Mouse (Mus musculus) neural tube, embryonic 13.5 days (tissue): ENCODE data around the gene H3f3b. TPM values are rescaled to one million over a fixed set of nuclear protein-coding genes. Genes with fewer than 3 reads are reported as not detected.

Experiments used
- ATAC-seq: fragments of 200-750 bp; cut with Nextera tagmentation; 2 replicates; pipeline ENCODE4 v1.8.0; 2017; ENCODE audit warnings: low read depth, mild to moderate bottlenecking, moderate TSS enrichment, moderate library complexity
- H3K27ac ChIP-seq: fragments of 300-500 bp; sonication (generic); replicated peaks from 2 replicates; pipeline ENCODE4 v1.5.1; 2015; ENCODE audit warnings: moderate library complexity, mild to moderate bottlenecking, inconsistent platforms
- H3K27me3 ChIP-seq: fragments of 300-500 bp; sonication (generic); 2 replicates; pipeline ENCODE4 v1.6.1; 2015; ENCODE audit warnings: mild to moderate bottlenecking, inconsistent platforms
- H3K36me3 ChIP-seq: fragments of 300-500 bp; sonication (generic); 2 replicates; pipeline ENCODE4 v1.6.1; 2015; ENCODE audit warnings: mild to moderate bottlenecking, inconsistent platforms
- H3K4me1 ChIP-seq: fragments of 300-500 bp; sonication (generic); replicated peaks from 2 replicates; pipeline ENCODE4 v1.6.1; 2015; ENCODE audit warnings: inconsistent platforms
- H3K4me2 ChIP-seq: fragments of 300-500 bp; sonication (generic); 2 replicates; pipeline ENCODE4 v1.6.1; 2015; ENCODE audit warnings: inconsistent platforms, mild to moderate bottlenecking, moderate library complexity
- H3K4me3 ChIP-seq: fragments of 300-500 bp; sonication (generic); 2 replicates; pipeline ENCODE4 v1.5.1; 2015; ENCODE audit warnings: mild to moderate bottlenecking, inconsistent platforms
- H3K9ac ChIP-seq: fragments of 300-500 bp; sonication (generic); 2 replicates; pipeline ENCODE4 v1.6.1; 2015; ENCODE audit warnings: moderate library complexity, mild to moderate bottlenecking, inconsistent platforms
- H3K9me3 ChIP-seq: fragments of 300-500 bp; sonication (generic); 2 replicates; pipeline ENCODE4 v1.6.1; 2016; ENCODE audit warnings: inconsistent platforms
- WGBS: fragments of 180-500 bp; shearing (Covaris S2); methylation state at CpG from one replicate; pipeline ENCODE4 v1.1.7; 2015; 5-methylcytosine and 5-hydroxymethylcytosine counted together
- polyA plus RNA-seq: library from polyadenylated mRNA; unstranded; fragments of >200 nt; fragmentation: Nextera tagmentation; extraction: Ambion mirVana; gene quantifications from 2 replicates; pipeline ENCODE4 v1.2.1, GENCODE M21; 2015

The H3f3b gene
- polyA plus RNA-seq, 1 experiment from 2014 or later, result 2,165 TPM

DNA sequence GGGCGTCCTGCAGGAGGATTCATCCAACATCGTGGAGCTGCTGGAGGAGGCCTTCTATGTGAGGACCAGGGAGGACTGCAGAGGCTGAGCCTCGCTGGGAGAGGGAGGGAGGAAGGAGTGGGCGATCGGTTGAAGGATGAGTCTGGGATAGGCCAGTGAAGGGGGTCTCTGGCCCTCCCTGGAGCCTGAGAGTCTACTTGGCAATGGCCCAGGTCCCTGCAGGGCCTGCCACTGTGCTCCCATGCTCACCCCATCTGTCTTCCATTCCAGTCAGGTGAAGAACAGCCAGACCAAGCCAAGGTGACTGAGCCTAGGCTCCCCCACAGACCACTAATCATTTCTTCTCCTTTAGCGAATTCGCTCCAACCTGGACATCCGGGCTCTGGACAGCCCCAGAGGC lies 44.5 kb downstream of the H3f3b start:
- H3K36me3 ChIP-seq, result no peaks in the 10 kb centered on the region
- WGBS, result 87% methylated on average over 8 of the region's 8 CpGs

GRCm38 (mm10) chr11:115982472-115982871 lies 45.3 kb downstream of the H3f3b start:
- H3K27me3 ChIP-seq, result peaks cover 6% of the 10 kb centered on the region
- H3K9ac ChIP-seq, result no peak overlapping the region
- H3K4me2 ChIP-seq, result no peak overlapping the region
- no peaks in the 10 kb centered on the region for H3K9me3 ChIP-seq
- ATAC-seq, result no peak
- H3K36me3 ChIP-seq, result no peaks in the 10 kb centered on the region
- WGBS, result 91% methylated on average over 15 of the region's 15 CpGs
- no peak overlapping the region for H3K4me3 ChIP-seq
- no peaks in the 10 kb centered on the region for H3K4me1 ChIP-seq
- H3K27ac ChIP-seq, result no peak overlapping the region

More for the DNA sequence above, 44.5 kb downstream of the H3f3b start:
- no peak for ATAC-seq
- Histone ChIP-seq H3K27me3 (peaks cover 3% of the 10 kb centered on the region; the same call in 1 of the 2 replicates), H3K9ac (no peak overlapping the region), H3K4me1 (no peaks in the 10 kb centered on the region), H3K27ac (no peak overlapping the region), H3K4me2 (no peak overlapping the region), H3K9me3 (no peaks in the 10 kb centered on the region), H3K4me3 (no peak overlapping the region)

DNA sequence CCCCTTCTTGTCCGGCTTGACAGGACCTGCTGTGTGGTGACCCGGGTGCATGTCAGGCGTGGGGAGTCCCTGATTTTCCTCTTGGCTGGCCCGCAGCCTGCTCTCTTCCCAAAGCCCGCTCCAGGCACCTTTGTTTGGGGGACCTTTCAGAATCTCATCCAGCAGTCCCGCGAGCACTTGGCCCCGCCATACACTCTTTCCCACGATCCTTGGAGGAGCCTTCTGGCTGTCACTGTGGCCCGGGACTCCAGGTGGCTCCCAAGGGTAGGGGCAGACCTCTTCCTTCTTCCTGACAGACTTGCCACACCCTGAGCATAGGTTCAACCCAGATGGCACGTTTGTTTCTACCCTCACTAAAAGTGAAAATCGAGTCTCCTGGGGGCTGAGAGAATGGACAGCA lies 52.2 kb downstream of the H3f3b start:
- H3K36me3 ChIP-seq, result no peaks in the 10 kb centered on the region
- 38% methylated on average over 12 of the region's 12 CpGs for WGBS
- H3K4me1 ChIP-seq, result peaks cover 21% of the 10 kb centered on the region
- peak overlapping the region; percentile 42 for H3K4me3 ChIP-seq
- peak overlapping the region; percentile 63 for H3K4me2 ChIP-seq
- no peaks in the 10 kb centered on the region for H3K9me3 ChIP-seq
- peaks cover 52% of the 10 kb centered on the region for H3K27me3 ChIP-seq
- H3K9ac ChIP-seq, result no peak overlapping the region
- H3K27ac ChIP-seq, result no peak overlapping the region
- no peak for ATAC-seq

DNA sequence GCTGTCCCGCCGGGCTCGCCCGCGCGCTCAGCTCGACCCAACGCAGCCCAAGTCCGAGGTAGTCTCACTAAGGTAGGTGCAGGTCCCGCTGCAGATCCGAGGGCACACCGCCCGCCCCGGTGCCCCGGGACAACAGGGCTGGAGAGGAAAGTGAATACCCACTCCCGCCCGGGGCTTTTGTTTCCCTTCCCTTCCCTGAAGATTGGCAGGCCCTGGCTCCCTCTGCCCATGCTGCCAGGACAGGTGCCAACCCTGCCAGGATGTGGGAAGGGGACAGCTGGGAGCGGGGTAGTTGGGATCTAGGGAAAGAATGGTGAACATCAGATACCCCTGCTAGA lies 52.7 kb downstream of the H3f3b start:
- peaks cover 24% of the 10 kb centered on the region for H3K4me1 ChIP-seq
- H3K27me3 ChIP-seq, result peaks cover 52% of the 10 kb centered on the region
- H3K36me3 ChIP-seq, result no peaks in the 10 kb centered on the region
- H3K4me3 ChIP-seq, result peak overlapping the region; percentile 42
- peak overlapping the region; percentile 63 for H3K4me2 ChIP-seq
- H3K27ac ChIP-seq, result no peak overlapping the region
- H3K9me3 ChIP-seq, result no peaks in the 10 kb centered on the region
- ATAC-seq, result no peak
- H3K9ac ChIP-seq, result peak overlapping the region; percentile 66
- 3% methylated on average over 18 of the region's 18 CpGs for WGBS

- ATAC-seq, result peak; percentile 40; the same call in 1 of the 2 replicates
- Histone ChIP-seq H3K4me3 (peak within 1 kb of the TSS; percentile 42), H3K36me3 (no peaks in the 10 kb centered on the region)
Measured at GRCm38 (mm10) chr11:115974309-115975082, 53.3 kb downstream of the H3f3b start, which contains the start of gene Itgb4. Itgb4 (plus strand) TSS chr11:115974709.

More at GRCm38 (mm10) chr11:115974309-115975082, 53.3 kb downstream of the H3f3b start, which contains the start of gene Itgb4:
- Histone ChIP-seq H3K27me3 (peaks cover 52% of the 10 kb centered on the region), H3K4me1 (peaks cover 24% of the 10 kb centered on the region), H3K9ac (peak within 1 kb of the TSS; percentile 66), H3K9me3 (no peaks in the 10 kb centered on the region), H3K27ac (no peak within 1 kb of the TSS), H3K4me2 (peak within 1 kb of the TSS; percentile 63)
- 15% methylated on average over 38 of the region's 58 CpGs for WGBS

Other genes with a start within 250 kb of the H3f3b start
- gene Caskin2, start 214.3 kb downstream of the H3f3b start, polyA plus RNA-seq, result 13.8 and 15.2 TPM in 2 replicates
- gene Tsen54, start 213.2 kb downstream of the H3f3b start, polyA plus RNA-seq, result 22.7 and 23.4 TPM in 2 replicates
- gene Llgl2, start 203.9 kb downstream of the H3f3b start, polyA plus RNA-seq, result 1.4 and 1.8 TPM in 2 replicates
- gene Myo15b, start 169.6 kb downstream of the H3f3b start, polyA plus RNA-seq, result 0.10 TPM in 1 of 2 replicates, not detected in the other
- 0.85 and 1.7 TPM in 2 replicates for gene Smim5, start 128.0 kb downstream of the H3f3b start, polyA plus RNA-seq
- 0.94 and 1.2 TPM in 2 replicates for gene Smim6, start 115.9 kb downstream of the H3f3b start, polyA plus RNA-seq
- 57.7 and 59.4 TPM in 2 replicates for gene Sap30bp, start 94.7 kb downstream of the H3f3b start, polyA plus RNA-seq
- gene Recql5, start 94.5 kb downstream of the H3f3b start, polyA plus RNA-seq, result 22.5 and 23.5 TPM in 2 replicates
- 1.9 and 2.7 TPM in 2 replicates for gene Itgb4, start 53.3 kb downstream of the H3f3b start, polyA plus RNA-seq
- gene Galk1, start 15.2 kb downstream of the H3f3b start, polyA plus RNA-seq, result 73.9 and 74.4 TPM in 2 replicates
- 32.4 and 33.1 TPM in 2 replicates for gene Unk, start 2.4 kb upstream of the H3f3b start, polyA plus RNA-seq
- 0.70 and 1.3 TPM in 2 replicates for gene Unc13d, start 50.0 kb upstream of the H3f3b start, polyA plus RNA-seq
- 136 and 153 TPM in 2 replicates for gene Wbp2, start 59.0 kb upstream of the H3f3b start, polyA plus RNA-seq
- gene Trim47, start 99.2 kb upstream of the H3f3b start, polyA plus RNA-seq, result 4.3 and 5.5 TPM in 2 replicates
- 2.7 and 3.7 TPM in 2 replicates for gene Trim65, start 103.2 kb upstream of the H3f3b start, polyA plus RNA-seq
- gene Mrpl38, start 110.9 kb upstream of the H3f3b start, polyA plus RNA-seq, result 69.1 and 78.3 TPM in 2 replicates
- gene Fbf1, start 140.2 kb upstream of the H3f3b start, polyA plus RNA-seq, result 52.5 and 58.5 TPM in 2 replicates
- gene Ten1, start 170.9 kb upstream of the H3f3b start, polyA plus RNA-seq, result 75.2 and 83.0 TPM in 2 replicates
- 53.5 and 55.9 TPM in 2 replicates for gene Acox1, start 171.1 kb upstream of the H3f3b start, polyA plus RNA-seq
- 0.59 and 0.73 TPM in 2 replicates for gene Evpl, start 210.1 kb upstream of the H3f3b start, polyA plus RNA-seq
- 64.0 and 64.4 TPM in 2 replicates for gene Srp68, start 246.3 kb upstream of the H3f3b start, polyA plus RNA-seq